Mouse (Mus musculus) kidney, embryonic 16.5 days (tissue): ENCODE measurements around the gene 1700037H04Rik. TPM values are rescaled to one million over a fixed set of nuclear protein-coding genes. Genes with fewer than 3 reads are reported as not detected.
A peak's percentile ranks its signal among the peaks of the same experiment; 100 is the strongest.

Source experiments
- ATAC-seq: fragments of 200-750 bp; cut with Nextera tagmentation; 2 replicates; pipeline ENCODE4 v1.8.0; 2017; ENCODE audit warnings: moderate TSS enrichment; ENCODE audit not compliant: low FRiP score, low TSS enrichment
- H3K27ac ChIP-seq: fragments of 300-500 bp; sonication (generic); 2 replicates; pipeline ENCODE4 v1.5.1; 2014; ENCODE audit warnings: low read length
- H3K27me3 ChIP-seq: fragments of 300-500 bp; sonication (generic); 2 replicates; pipeline ENCODE4 v1.6.1; 2014; ENCODE audit warnings: low read length, control low read depth, mixed read lengths; ENCODE audit not compliant: insufficient read depth
- H3K36me3 ChIP-seq: fragments of 300-500 bp; sonication (generic); 2 replicates; pipeline ENCODE4 v1.6.1; 2014; ENCODE audit warnings: low read length, control low read depth, mixed read lengths; ENCODE audit not compliant: insufficient read depth
- H3K4me1 ChIP-seq: fragments of 300-500 bp; sonication (generic); 2 replicates; pipeline ENCODE4 v1.6.1; 2014; ENCODE audit warnings: low read length, control low read depth, mixed read lengths; ENCODE audit not compliant: insufficient read depth
- H3K4me2 ChIP-seq: fragments of 300-500 bp; sonication (generic); replicated peaks from 2 replicates; pipeline ENCODE4 v1.6.1; 2014; ENCODE audit warnings: low read depth, low read length
- H3K4me3 ChIP-seq: fragments of 300-500 bp; sonication (generic); 2 replicates; pipeline ENCODE4 v1.5.1; 2014; ENCODE audit warnings: mild to moderate bottlenecking, low read length
- H3K9ac ChIP-seq: fragments of 300-500 bp; sonication (generic); replicated peaks from 2 replicates; pipeline ENCODE4 v1.6.1; 2014; ENCODE audit warnings: low read length
- H3K9me3 ChIP-seq: fragments of 300-500 bp; sonication (generic); 2 replicates; pipeline ENCODE4 v1.6.1; 2016; ENCODE audit warnings: low read length, control low read depth
- WGBS: fragments of 180-500 bp; shearing (Covaris S2); extraction: QIAGEN DNeasy Blood & Tissue Kit; methylation state at CpG from one replicate; pipeline ENCODE4 v1.1.7; 2014; 5-methylcytosine and 5-hydroxymethylcytosine counted together
- polyA plus RNA-seq: library from polyadenylated mRNA; unstranded; fragments of >200 nt; fragmentation: Nextera tagmentation; extraction: Ambion mirVana; gene quantifications from 2 replicates; pipeline ENCODE4 v1.2.1, GENCODE M21; 2015

The 1700037H04Rik gene
- polyA plus RNA-seq, 1 experiment from 2014 or later = 98.2 TPM

DNA sequence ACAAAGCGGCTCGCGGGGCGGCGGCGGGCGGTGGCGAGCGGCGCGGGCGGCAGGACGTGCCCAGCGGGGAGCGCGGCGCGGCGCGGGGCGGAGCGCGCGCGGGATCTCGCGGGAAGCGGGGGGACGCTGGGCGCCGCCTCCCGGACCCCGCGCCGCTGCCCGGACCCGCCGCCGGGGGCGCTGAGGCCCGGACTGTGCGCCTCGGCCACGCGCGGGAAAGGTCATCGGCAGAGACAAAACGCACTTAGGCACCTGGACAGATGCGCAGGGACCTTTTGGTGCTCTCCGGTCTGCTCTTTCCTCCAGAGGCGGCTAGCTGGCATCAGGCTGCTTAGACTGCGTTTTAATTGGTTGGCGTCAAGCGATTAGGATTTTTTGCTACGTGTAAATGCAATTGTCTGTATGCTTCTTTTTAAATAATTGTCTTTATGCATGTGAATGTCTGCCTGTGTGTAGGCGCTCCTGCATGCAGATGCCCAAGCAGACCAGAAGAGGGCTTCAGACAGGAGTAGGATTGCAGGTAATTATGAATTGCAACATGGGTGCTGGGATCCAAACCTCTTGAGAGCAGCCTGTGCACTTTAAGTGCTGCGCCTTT lies 20.2 kb upstream of the 1700037H04Rik start, which contains the start of gene Cenpb:
TSS of gene Cenpb (minus strand) at position 78 of the 598 bp plus-strand sequence.
- Histone ChIP-seq H3K27ac (peak within 1 kb of the TSS; percentile 96), H3K9ac (peak within 1 kb of the TSS; percentile 98), H3K9me3 (no peaks in the 10 kb centered on the region), H3K4me2 (peak within 1 kb of the TSS; percentile 95), H3K4me3 (peak within 1 kb of the TSS; percentile 85), H3K4me1 (peaks cover 37% of the 10 kb centered on the region), H3K27me3 (no peaks in the 10 kb centered on the region), H3K36me3 (0 out of 2 replicates have a peak, but pooled peaks cover 14% of the 10 kb centered on the region)
- peak; percentile 76 for ATAC-seq
- WGBS = 3% methylated on average over 46 of the region's 57 CpGs

- Histone ChIP-seq H3K27ac (peak overlapping the region; percentile 96), H3K27me3 (no peaks in the 10 kb centered on the region), H3K36me3 (0 out of 2 replicates have a peak, but pooled peaks cover 14% of the 10 kb centered on the region), H3K4me2 (peak overlapping the region; percentile 95), H3K4me1 (peaks cover 44% of the 10 kb centered on the region), H3K4me3 (peak overlapping the region; percentile 85), H3K9ac (peak overlapping the region; percentile 98), H3K9me3 (no peaks in the 10 kb centered on the region)
- peak; percentile 33; the same call in 1 of the 2 replicates for ATAC-seq
- under 1% methylated on average over 59 of the region's 67 CpGs for WGBS
Observed at GRCm38 (mm10) chr2:131179246-131179886, 19.5 kb upstream of the 1700037H04Rik start.

- Histone ChIP-seq H3K4me3 (peak overlapping the region; percentile 85), H3K4me1 (peaks cover 48% of the 10 kb centered on the region), H3K27ac (peak overlapping the region; percentile 96), H3K36me3 (0 out of 2 replicates have a peak, but pooled peaks cover 14% of the 10 kb centered on the region), H3K4me2 (peak overlapping the region; percentile 95), H3K9ac (peak overlapping the region; percentile 98), H3K27me3 (no peaks in the 10 kb centered on the region), H3K9me3 (no peaks in the 10 kb centered on the region)
- WGBS = 29% methylated on average over 26 of the region's 26 CpGs
- no peak for ATAC-seq
Observed at GRCm38 (mm10) chr2:131178828-131179245, 19.0 kb upstream of the 1700037H04Rik start.

- Histone ChIP-seq H3K36me3 (0 out of 2 replicates have a peak, but pooled peaks cover 14% of the 10 kb centered on the region), H3K4me2 (peak overlapping the region; percentile 95), H3K4me1 (peaks cover 48% of the 10 kb centered on the region), H3K4me3 (peak overlapping the region; percentile 85), H3K9ac (peak overlapping the region; percentile 56), H3K27ac (peak overlapping the region; percentile 78), H3K27me3 (peaks cover 4% of the 10 kb centered on the region), H3K9me3 (no peaks in the 10 kb centered on the region)
- 78% methylated on average over 9 of the region's 9 CpGs for WGBS
- no peak for ATAC-seq
Observed at GRCm38 (mm10) chr2:131177932-131178331, 18.1 kb upstream of the 1700037H04Rik start.

DNA sequence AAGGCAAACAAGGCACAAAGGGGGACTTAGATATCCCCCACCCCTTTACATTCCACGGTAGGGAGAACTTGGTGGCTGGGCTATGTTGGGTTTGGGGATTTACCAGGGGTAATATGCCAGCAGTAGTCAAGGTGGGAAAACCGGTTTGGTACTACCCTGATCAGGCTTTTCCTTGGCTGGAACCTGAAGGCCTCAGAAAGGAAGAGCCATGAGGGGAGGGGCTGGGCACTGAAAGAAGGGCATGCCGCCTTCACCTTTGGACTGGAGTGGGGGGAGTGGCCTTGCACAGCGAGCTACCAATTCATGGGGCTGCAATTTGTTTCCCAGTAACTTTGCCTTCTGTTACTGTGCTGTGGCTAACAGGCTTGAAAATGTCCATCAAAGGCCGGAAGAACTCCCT lies 16.6 kb upstream of the 1700037H04Rik start:
- Histone ChIP-seq H3K27me3 (peaks cover 18% of the 10 kb centered on the region), H3K36me3 (0 out of 2 replicates have a peak, but pooled peaks cover 14% of the 10 kb centered on the region), H3K4me2 (peak overlapping the region; percentile 95), H3K4me3 (peak overlapping the region; percentile 85; the same call in 1 of the 2 replicates), H3K9ac (no peak overlapping the region), H3K4me1 (peaks cover 52% of the 10 kb centered on the region), H3K27ac (peak overlapping the region; percentile 78), H3K9me3 (no peaks in the 10 kb centered on the region)
- WGBS = 55% methylated on average over 5 of the region's 5 CpGs
- no peak for ATAC-seq

GRCm38 (mm10) chr2:131175945-131176309 lies 16.0 kb upstream of the 1700037H04Rik start:
- H3K9ac ChIP-seq = 0 out of 2 replicates have a peak overlapping the region, but pooled peaks have one; percentile 25
- peak overlapping the region; percentile 78 for H3K27ac ChIP-seq
- H3K36me3 ChIP-seq = 0 out of 2 replicates have a peak, but pooled peaks cover 14% of the 10 kb centered on the region
- H3K9me3 ChIP-seq = no peaks in the 10 kb centered on the region
- 83% methylated on average over 1 of the region's 1 CpGs for WGBS
- ATAC-seq = no peak
- H3K27me3 ChIP-seq = peaks cover 20% of the 10 kb centered on the region
- H3K4me3 ChIP-seq = no peak overlapping the region
- peaks cover 58% of the 10 kb centered on the region for H3K4me1 ChIP-seq
- H3K4me2 ChIP-seq = peak overlapping the region; percentile 95

DNA sequence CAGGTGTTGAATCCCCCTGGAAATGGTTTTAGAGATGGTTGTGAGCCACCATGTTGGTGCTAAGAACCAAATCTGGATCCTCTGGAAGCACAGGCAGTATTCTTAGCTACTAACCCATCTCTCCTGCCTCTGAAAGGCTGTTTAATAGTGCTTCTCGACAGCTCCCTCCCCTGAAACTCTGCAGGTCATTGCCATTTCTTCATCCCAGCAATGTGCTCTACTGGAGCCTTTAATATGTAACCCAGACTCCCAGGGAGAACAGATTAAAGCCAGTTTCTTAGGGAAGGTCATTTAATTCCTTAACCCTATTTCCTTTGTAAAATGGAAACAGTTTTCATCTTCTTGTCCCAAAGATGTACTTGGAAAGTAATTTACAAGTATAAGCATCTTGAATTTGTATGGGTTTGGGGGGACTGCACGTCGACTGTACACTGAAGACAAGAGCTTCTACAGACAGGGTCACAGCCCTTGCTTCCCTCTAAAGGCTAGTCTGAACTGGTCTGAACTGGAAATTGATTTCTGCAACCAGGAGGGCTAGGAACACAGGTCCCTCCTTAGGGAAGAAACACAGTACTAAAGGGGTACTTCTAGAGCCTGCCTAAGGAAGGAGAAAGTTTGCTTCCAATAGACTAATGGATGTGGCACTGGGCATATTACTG lies 15.5 kb upstream of the 1700037H04Rik start:
- Histone ChIP-seq H3K9ac (no peak overlapping the region), H3K9me3 (no peaks in the 10 kb centered on the region), H3K4me3 (no peak overlapping the region), H3K27ac (peak overlapping the region; percentile 78), H3K27me3 (peaks cover 25% of the 10 kb centered on the region), H3K36me3 (0 out of 2 replicates have a peak, but pooled peaks cover 14% of the 10 kb centered on the region), H3K4me1 (peaks cover 58% of the 10 kb centered on the region), H3K4me2 (no peak overlapping the region)
- WGBS = 68% methylated on average over 3 of the region's 3 CpGs
- ATAC-seq = no peak

- Histone ChIP-seq H3K9me3 (no peaks in the 10 kb centered on the region), H3K27ac (peak overlapping the region; percentile 78; the same call in 1 of the 2 replicates), H3K4me3 (peak overlapping the region; percentile 50), H3K4me1 (peaks cover 58% of the 10 kb centered on the region), H3K9ac (peak overlapping the region; percentile 61), H3K4me2 (peak overlapping the region; percentile 90), H3K27me3 (peaks cover 27% of the 10 kb centered on the region), H3K36me3 (0 out of 2 replicates have a peak, but pooled peaks cover 14% of the 10 kb centered on the region)
- peak; percentile 17; the same call in 1 of the 2 replicates for ATAC-seq
- 6% methylated on average over 11 of the region's 11 CpGs for WGBS
Observed at GRCm38 (mm10) chr2:131174700-131175099, 14.8 kb upstream of the 1700037H04Rik start.

DNA sequence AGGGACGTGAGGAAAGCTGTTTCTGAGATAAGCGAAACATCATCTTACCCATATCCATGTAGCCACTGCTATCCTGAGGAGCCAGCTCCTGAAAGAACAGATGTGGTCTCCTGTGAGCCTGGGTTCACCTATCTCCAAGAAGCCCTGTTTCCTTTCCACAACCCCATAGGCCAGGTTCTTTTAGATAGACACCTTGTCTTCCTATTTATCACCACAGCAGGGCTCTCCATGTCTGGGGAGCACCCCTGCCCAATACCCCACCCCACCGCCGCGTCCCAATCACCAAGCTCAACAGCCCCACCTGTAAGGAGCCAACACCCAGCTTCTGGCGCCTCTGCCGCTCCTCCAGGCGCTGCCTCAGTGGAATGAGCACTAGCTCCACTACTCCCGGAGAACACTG lies 12.4 kb upstream of the 1700037H04Rik start:
- Histone ChIP-seq H3K9ac (no peak overlapping the region), H3K9me3 (no peaks in the 10 kb centered on the region), H3K4me2 (no peak overlapping the region), H3K27me3 (peaks cover 27% of the 10 kb centered on the region), H3K4me3 (no peak overlapping the region), H3K36me3 (0 out of 2 replicates have a peak, but pooled peaks cover 13% of the 10 kb centered on the region), H3K4me1 (peaks cover 38% of the 10 kb centered on the region), H3K27ac (no peak overlapping the region)
- WGBS = 49% methylated on average over 9 of the region's 9 CpGs
- ATAC-seq = no peak
